Mouse (Mus musculus) urinary bladder, postnatal 0 days (tissue): ENCODE measurements around the gene Klhdc4. TPM values are rescaled to one million over a fixed set of nuclear protein-coding genes. Genes with fewer than 3 reads are reported as not detected.

ENCODE experiments used
- polyA plus RNA-seq: library from polyadenylated mRNA; unstranded; fragments of >200 nt; fragmentation: Nextera tagmentation; extraction: Ambion mirVana; gene quantifications from 2 replicates; pipeline ENCODE4 v1.2.1, GENCODE M21; 2015

Klhdc4 gene
- polyA plus RNA-seq: 15.7 and 15.9 TPM in 2 replicates

DNA sequence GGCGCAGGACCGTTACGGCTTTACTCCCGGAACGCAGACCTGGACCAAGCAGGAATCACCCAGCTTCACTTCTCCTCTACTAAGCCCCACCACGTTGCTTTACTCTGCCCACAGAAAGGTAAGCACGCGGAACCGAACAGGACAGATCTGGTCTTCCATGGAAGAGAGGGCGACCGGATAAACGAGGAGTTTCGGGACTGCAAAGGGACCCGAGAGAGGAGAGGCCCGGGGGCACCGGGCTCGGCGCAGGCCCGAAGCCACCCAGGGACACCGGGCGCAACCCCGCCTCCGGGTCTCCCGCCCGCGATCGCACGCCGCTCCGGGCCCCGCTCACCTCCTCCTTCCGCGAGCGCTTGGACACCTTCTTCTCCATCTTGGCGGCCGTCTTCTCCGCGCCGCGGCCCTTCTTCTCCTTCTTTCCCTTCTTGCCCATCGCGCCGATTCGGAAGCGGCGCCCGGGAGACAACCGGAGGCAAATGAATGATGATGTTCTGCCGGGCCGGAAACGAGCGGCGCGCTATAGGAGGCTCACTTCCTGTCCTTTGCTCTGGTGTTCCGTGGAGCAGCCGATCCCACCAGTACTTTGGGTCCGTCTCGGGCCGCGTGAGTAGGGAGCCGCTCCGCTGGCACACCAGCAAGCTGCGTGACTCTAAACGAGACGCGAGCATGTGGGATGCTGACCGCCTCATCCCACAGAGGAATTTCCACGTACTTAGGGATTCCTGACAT, at the start of gene Klhdc4:
Gene Klhdc4, minus strand, starts transcription at position 522 of the 729 bp plus-strand sequence.

Other genes with a start within 250 kb of the Klhdc4 start
- 246 and 282 TPM in 2 replicates for gene Map1lc3b, start 239.2 kb downstream of the Klhdc4 start, polyA plus RNA-seq
- 6.1 and 6.5 TPM in 2 replicates for gene Zcchc14, start 176.7 kb downstream of the Klhdc4 start, polyA plus RNA-seq
- 0.18 and 0.25 TPM in 2 replicates for gene Jph3, start 99.9 kb downstream of the Klhdc4 start, polyA plus RNA-seq
- gene Slc7a5, start 78.1 kb upstream of the Klhdc4 start, polyA plus RNA-seq: 17.8 and 19.1 TPM in 2 replicates
- gene Car5a, start 115.3 kb upstream of the Klhdc4 start, polyA plus RNA-seq: 0.10 and 0.25 TPM in 2 replicates
- gene Banp, start 120.2 kb upstream of the Klhdc4 start, polyA plus RNA-seq: 13.5 and 14.5 TPM in 2 replicates